Mouse (Mus musculus): ENCODE results near the gene Serpinb3d. TPM values are rescaled to one million over a fixed set of nuclear protein-coding genes. Genes with fewer than 3 reads are reported as not detected.
"Not testable (repeated sequence)": the region's sequence is repeated elsewhere in the genome, so short reads cannot be mapped to it uniquely, and the experiment has no call there.

Gene Serpinb3d
- not detected in 2 replicates for polyA plus RNA-seq (2016; fragmentation: Nextera tagmentation; extraction: Ambion mirVana)

GRCm38 (mm10) chr1:107083406-107083805 is at the start of gene Serpinb3d:
Gene Serpinb3d (minus strand): TSS chr1:107083506.
- no peaks in the 10 kb centered on the region for H3K9me3 ChIP-seq
- no peaks in the 10 kb centered on the region for H3K4me1 ChIP-seq
- H3K4me3 ChIP-seq = no peak within 1 kb of the TSS
- H3K27ac ChIP-seq (replicated peaks) = no peak within 1 kb of the TSS
- H3K27me3 ChIP-seq (replicated peaks; ENCODE audit: low read depth, poor library complexity, severe bottlenecking) = no peaks in the 10 kb centered on the region
- DNase-seq (ENCODE audit: low spot score) = no peak
- H3K36me3 ChIP-seq (replicated peaks) = no peaks in the 10 kb centered on the region

DNA sequence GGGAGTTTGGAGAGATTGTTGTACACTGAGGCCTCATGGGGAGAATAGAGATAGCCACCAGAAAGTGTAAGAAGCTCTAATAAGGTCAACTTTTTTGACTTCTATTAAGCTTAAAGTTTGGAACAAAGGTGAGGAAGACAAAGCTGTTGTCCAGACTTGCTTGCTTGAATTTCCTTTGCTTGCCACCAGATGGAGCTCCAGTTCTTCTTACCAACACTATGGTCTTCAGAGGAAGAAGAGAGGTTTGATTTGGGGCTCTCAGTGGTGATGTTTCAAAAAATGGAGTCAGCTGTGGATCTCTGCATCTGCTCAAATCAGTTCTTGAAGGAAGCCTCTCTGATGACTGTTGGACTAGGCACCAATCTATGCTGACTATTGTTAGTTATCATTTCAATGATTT is 44.1 kb upstream of the Serpinb3d start:
- not testable (repeated sequence) for H3K27me3 ChIP-seq (replicated peaks; ENCODE audit: low read depth, poor library complexity, severe bottlenecking); H3K36me3 ChIP-seq (replicated peaks); DNase-seq (ENCODE audit: low spot score); H3K4me3 ChIP-seq; H3K4me1 ChIP-seq; H3K9me3 ChIP-seq; H3K27ac ChIP-seq (replicated peaks)

- 80% methylated on average over 2 of the region's 2 CpGs for WGBS
- Histone ChIP-seq H3K4me3 (no peak overlapping the region), H3K27ac (replicated peaks) (no peak overlapping the region), H3K36me3 (replicated peaks) (no peaks in the 10 kb centered on the region), H3K27me3 (replicated peaks; ENCODE audit: low read depth, poor library complexity, severe bottlenecking) (no peaks in the 10 kb centered on the region), H3K4me1 (no peaks in the 10 kb centered on the region), H3K9me3 (no peaks in the 10 kb centered on the region)
- no peak for DNase-seq (ENCODE audit: low spot score)
These were observed 15.1 kb upstream of the Serpinb3d start for GRCm38 (mm10) chr1:107098417-107098816.

DNA sequence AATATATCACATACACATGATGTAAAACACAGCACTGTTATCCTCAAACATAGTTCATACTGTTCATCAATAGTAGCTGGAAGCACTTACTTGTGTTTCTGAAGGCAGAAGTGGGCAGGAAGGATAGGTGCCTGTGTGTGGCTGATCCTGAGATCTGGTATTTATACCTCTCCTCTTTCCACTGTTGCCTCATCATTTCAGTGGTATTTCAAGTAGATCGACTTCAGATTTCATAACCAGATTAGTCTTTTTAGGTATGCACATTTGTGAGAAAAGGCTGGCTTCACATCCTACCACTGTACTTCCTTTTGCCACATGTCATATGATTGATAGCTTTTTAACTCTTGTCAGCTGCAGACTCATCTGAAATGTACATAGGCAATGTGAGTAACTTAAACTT is 31.1 kb downstream of the Serpinb3d start, which contains the start of gene Serpinb3a:
Gene Serpinb3a, minus strand, starts transcription at position 101 of the 400 bp plus-strand sequence.
- WGBS = 96% methylated on average over 1 of the region's 1 CpGs
- no peaks in the 10 kb centered on the region for H3K9me3 ChIP-seq
- H3K27me3 ChIP-seq (replicated peaks; ENCODE audit: low read depth, poor library complexity, severe bottlenecking) = no peaks in the 10 kb centered on the region
- H3K4me3 ChIP-seq = no peak within 1 kb of the TSS
- H3K36me3 ChIP-seq (replicated peaks) = no peaks in the 10 kb centered on the region
- no peak for DNase-seq (ENCODE audit: low spot score)
- no peaks in the 10 kb centered on the region for H3K4me1 ChIP-seq
- H3K27ac ChIP-seq (replicated peaks) = no peak within 1 kb of the TSS

DNA sequence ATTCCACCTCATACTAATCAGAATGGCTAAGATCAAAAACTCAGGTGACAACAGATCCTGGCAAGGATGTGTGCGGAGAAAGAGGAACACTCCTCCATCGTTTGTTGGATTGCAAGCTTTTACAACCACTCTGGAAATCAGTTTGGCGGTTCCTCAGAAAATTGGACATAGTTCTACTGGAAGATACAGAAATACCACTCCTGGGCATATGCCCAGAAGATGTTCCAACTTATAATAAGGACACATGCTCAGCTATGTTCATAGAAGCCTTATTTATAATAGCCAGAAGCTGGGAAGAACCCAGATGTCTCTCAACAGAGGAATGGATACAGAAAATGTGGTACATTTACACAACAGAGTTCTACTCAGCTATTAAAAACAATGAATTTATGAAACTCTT is 49.1 kb downstream of the Serpinb3d start:
- H3K27me3 ChIP-seq (replicated peaks; ENCODE audit: low read depth, poor library complexity, severe bottlenecking); H3K4me3 ChIP-seq; H3K36me3 ChIP-seq (replicated peaks); H3K9me3 ChIP-seq; H3K27ac ChIP-seq (replicated peaks); DNase-seq (ENCODE audit: low spot score); H3K4me1 ChIP-seq: not testable (repeated sequence)
- WGBS = 92% methylated on average over 3 of the region's 3 CpGs

Other genes starting within 250 kb of the Serpinb3d start
- not detected in 2 replicates for gene Serpinb5, start 222.3 kb downstream of the Serpinb3d start, polyA plus RNA-seq (2016; fragmentation: Nextera tagmentation; extraction: Ambion mirVana)
- not detected in 2 replicates for gene Serpinb12, start 149.1 kb downstream of the Serpinb3d start, polyA plus RNA-seq (2016; fragmentation: Nextera tagmentation; extraction: Ambion mirVana)
- not detected in 2 replicates for gene Serpinb13, start 102.5 kb downstream of the Serpinb3d start, polyA plus RNA-seq (2016; fragmentation: Nextera tagmentation; extraction: Ambion mirVana)
- gene Serpinb3a, start 31.2 kb downstream of the Serpinb3d start, polyA plus RNA-seq (2016; fragmentation: Nextera tagmentation; extraction: Ambion mirVana) = not detected in 2 replicates
- gene Serpinb3b, start 194.9 kb upstream of the Serpinb3d start, polyA plus RNA-seq (2016; fragmentation: Nextera tagmentation; extraction: Ambion mirVana) = not detected in 2 replicates
- not detected in 2 replicates for gene Serpinb3c, start 194.9 kb upstream of the Serpinb3d start, polyA plus RNA-seq (2016; fragmentation: Nextera tagmentation; extraction: Ambion mirVana)

Measured in embryonic facial prominence, embryonic 10.5 days (tissue).